In genomic region chr7:56419253-56419844, GRCm38 (mm10) we compare ENCODE assay signal across 8 mouse cellular contexts.
DNase-seq lines count a peak whose midpoint lies in the region; ATAC-seq and TF ChIP-seq lines count a peak whose summit lies in the region.

No protein-coding gene starts in this region.

- no peaks in the 10 kb centered on the region for H3K36me3 ChIP-seq in hindbrain, embryonic 14.5 days (replicated peaks; ENCODE audit: control insufficient read depth, insufficient read depth)
- no peaks in the 10 kb centered on the region for H3K36me3 ChIP-seq in hindbrain, embryonic 11.5 days (ENCODE audit: control insufficient read depth, insufficient read depth, low read length)
- H3K36me3 ChIP-seq in forebrain, postnatal 0 days (ENCODE audit: insufficient read depth): no peaks in the 10 kb centered on the region
- no peaks in the 10 kb centered on the region for H3K36me3 ChIP-seq in kidney, embryonic 14.5 days (ENCODE audit: control insufficient read depth, insufficient read depth, low read length)
- no peaks in the 10 kb centered on the region for H3K36me3 ChIP-seq in stomach, embryonic 16.5 days (ENCODE audit: control insufficient read depth, insufficient read depth, low read length)
- no peaks in the 10 kb centered on the region for H3K36me3 ChIP-seq in intestine, embryonic 15.5 days

- peak; percentile 31; the same call in 1 of the 2 replicates for ATAC-seq in hindbrain, embryonic 14.5 days (ENCODE audit: low FRiP score)
- ATAC-seq in hindbrain, embryonic 11.5 days (ENCODE audit: low FRiP score): no peak
- ATAC-seq in forebrain, postnatal 0 days: peak; percentile 36; the same call in 1 of the 2 replicates
- peak; percentile 82 for ATAC-seq in kidney, embryonic 14.5 days (ENCODE audit: low FRiP score, low TSS enrichment)
- ATAC-seq in stomach, embryonic 16.5 days (ENCODE audit: insufficient read depth, low FRiP score): peak; percentile 75; the same call in 1 of the 2 replicates
- ATAC-seq in intestine, embryonic 15.5 days: no peak

- intact Hi-C loops in left cerebral cortex, postnatal 4 days (cut with DNase I): no loop called here

- no peak overlapping the region for H3K9ac ChIP-seq in hindbrain, embryonic 14.5 days
- H3K9ac ChIP-seq in hindbrain, embryonic 11.5 days (ENCODE audit: low read depth, low read length): no peak overlapping the region
- no peak overlapping the region for H3K9ac ChIP-seq in forebrain, postnatal 0 days
- no peak overlapping the region for H3K9ac ChIP-seq in kidney, embryonic 14.5 days (ENCODE audit: low read depth, low read length)
- no peak overlapping the region for H3K9ac ChIP-seq in stomach, embryonic 16.5 days (ENCODE audit: low read length)
- no peak overlapping the region for H3K9ac ChIP-seq in intestine, embryonic 15.5 days

- H3K4me2 ChIP-seq in hindbrain, embryonic 14.5 days (replicated peaks): no peak overlapping the region
- no peak overlapping the region for H3K4me2 ChIP-seq in hindbrain, embryonic 11.5 days (replicated peaks; ENCODE audit: low read depth, low read length)
- no peak overlapping the region for H3K4me2 ChIP-seq in forebrain, postnatal 0 days (ENCODE audit: low read depth)
- H3K4me2 ChIP-seq in kidney, embryonic 14.5 days (replicated peaks; ENCODE audit: low read depth, low read length): no peak overlapping the region
- no peak overlapping the region for H3K4me2 ChIP-seq in stomach, embryonic 16.5 days (ENCODE audit: low read depth, low read length)
- no peak overlapping the region for H3K4me2 ChIP-seq in intestine, embryonic 15.5 days (replicated peaks)

- no peak overlapping the region for H3K27ac ChIP-seq in hindbrain, embryonic 14.5 days
- no peak overlapping the region for H3K27ac ChIP-seq in hindbrain, embryonic 11.5 days (ENCODE audit: low read depth, low read length)
- H3K27ac ChIP-seq in forebrain, postnatal 0 days (ENCODE audit: low read depth, low read length): no peak overlapping the region
- peak overlapping the region; percentile 14; the same call in 1 of the 2 replicates for H3K27ac ChIP-seq in kidney, embryonic 14.5 days (ENCODE audit: low read depth, low read length)
- peak overlapping the region; percentile 33; the same call in 1 of the 2 replicates for H3K27ac ChIP-seq in stomach, embryonic 16.5 days (ENCODE audit: low read length)
- no peak overlapping the region for H3K27ac ChIP-seq in intestine, embryonic 15.5 days

- no peaks in the 10 kb centered on the region for H3K27me3 ChIP-seq in hindbrain, embryonic 14.5 days (ENCODE audit: control insufficient read depth, insufficient read depth, low read length)
- no peaks in the 10 kb centered on the region for H3K27me3 ChIP-seq in hindbrain, embryonic 11.5 days (ENCODE audit: control insufficient read depth, insufficient read depth, low read length)
- no peaks in the 10 kb centered on the region for H3K27me3 ChIP-seq in forebrain, postnatal 0 days (ENCODE audit: insufficient read depth, low read length)
- H3K27me3 ChIP-seq in kidney, embryonic 14.5 days (ENCODE audit: control insufficient read depth, insufficient read depth, low read length): no peaks in the 10 kb centered on the region
- H3K27me3 ChIP-seq in stomach, embryonic 16.5 days (ENCODE audit: control insufficient read depth, insufficient read depth, low read length): no peaks in the 10 kb centered on the region
- H3K27me3 ChIP-seq in intestine, embryonic 15.5 days (replicated peaks): no peaks in the 10 kb centered on the region

- no peak for TF ChIP-seq CTCF in forebrain, postnatal 0 days (IDR thresholded peaks at IDR 0.05; ENCODE audit: low read depth)

- H3K4me3 ChIP-seq in hindbrain, embryonic 14.5 days (replicated peaks; ENCODE audit: low read length): no peak overlapping the region
- no peak overlapping the region for H3K4me3 ChIP-seq in hindbrain, embryonic 11.5 days (ENCODE audit: low read depth, low read length)
- H3K4me3 ChIP-seq in forebrain, postnatal 0 days (ENCODE audit: low read depth, low read length): no peak overlapping the region
- no peak overlapping the region for H3K4me3 ChIP-seq in kidney, embryonic 14.5 days (ENCODE audit: low read length)
- H3K4me3 ChIP-seq in stomach, embryonic 16.5 days (replicated peaks; ENCODE audit: low read length): no peak overlapping the region
- H3K4me3 ChIP-seq in intestine, embryonic 15.5 days (replicated peaks): no peak overlapping the region

- 25% methylated on average over 5 of the region's 5 CpGs for WGBS in hindbrain, embryonic 14.5 days
- WGBS in hindbrain, embryonic 11.5 days: 26% methylated on average over 5 of the region's 5 CpGs
- WGBS in forebrain, postnatal 0 days: 19% methylated on average over 5 of the region's 5 CpGs
- 21% methylated on average over 5 of the region's 5 CpGs for WGBS in kidney, embryonic 14.5 days
- 14% methylated on average over 5 of the region's 5 CpGs for WGBS in stomach, embryonic 16.5 days
- 25% methylated on average over 5 of the region's 5 CpGs for WGBS in intestine, embryonic 15.5 days

- DNase-seq in hindbrain, embryonic 14.5 days (ENCODE audit: low spot score): peak; percentile 29
- no peak for DNase-seq in hindbrain, embryonic 11.5 days (ENCODE audit: low spot score)
- peak; percentile 59 for DNase-seq in forebrain, postnatal 0 days
- peak; percentile 23 for DNase-seq in left cerebral cortex, postnatal 4 days
- no peak for DNase-seq in spleen, postnatal 14 days (ENCODE audit: low spot score in 2 of 2)

- H3K9me3 ChIP-seq in hindbrain, embryonic 14.5 days (ENCODE audit: control insufficient read depth, low read length): no peaks in the 10 kb centered on the region
- no peaks in the 10 kb centered on the region for H3K9me3 ChIP-seq in hindbrain, embryonic 11.5 days (ENCODE audit: control insufficient read depth, low read length)
- H3K9me3 ChIP-seq in forebrain, postnatal 0 days (ENCODE audit: low read length): no peaks in the 10 kb centered on the region
- no peaks in the 10 kb centered on the region for H3K9me3 ChIP-seq in kidney, embryonic 14.5 days (ENCODE audit: control insufficient read depth, low read length)
- no peaks in the 10 kb centered on the region for H3K9me3 ChIP-seq in stomach, embryonic 16.5 days (replicated peaks; ENCODE audit: control insufficient read depth, low read length)
- H3K9me3 ChIP-seq in intestine, embryonic 15.5 days: no peaks in the 10 kb centered on the region

- no peaks in the 10 kb centered on the region; the same call in 1 of the 2 replicates for H3K4me1 ChIP-seq in hindbrain, embryonic 14.5 days (replicated peaks; ENCODE audit: control insufficient read depth, insufficient read depth, low read length)
- no peaks in the 10 kb centered on the region for H3K4me1 ChIP-seq in hindbrain, embryonic 11.5 days (replicated peaks; ENCODE audit: control insufficient read depth, insufficient read depth, low read length)
- peaks cover 5% of the 10 kb centered on the region; the same call in 1 of the 2 replicates for H3K4me1 ChIP-seq in forebrain, postnatal 0 days (ENCODE audit: insufficient read depth)
- no peaks in the 10 kb centered on the region for H3K4me1 ChIP-seq in kidney, embryonic 14.5 days (ENCODE audit: control insufficient read depth, insufficient read depth, low read length)
- no peaks in the 10 kb centered on the region for H3K4me1 ChIP-seq in stomach, embryonic 16.5 days (ENCODE audit: control insufficient read depth, insufficient read depth, low read length)
- no peaks in the 10 kb centered on the region for H3K4me1 ChIP-seq in intestine, embryonic 15.5 days (replicated peaks)

Comparison
In these comparisons a context has a peak if more than half of its experiments do, and no peak if none do; other contexts are left out.
1. ATAC-seq: peak in hindbrain, embryonic 14.5 days (single experiment), forebrain, postnatal 0 days (single experiment), kidney, embryonic 14.5 days (single experiment) and stomach, embryonic 16.5 days (single experiment); none in hindbrain, embryonic 11.5 days (single experiment) and intestine, embryonic 15.5 days (single experiment).
2. DNase-seq: peak in hindbrain, embryonic 14.5 days (single experiment), forebrain, postnatal 0 days (single experiment) and left cerebral cortex, postnatal 4 days (single experiment); none in hindbrain, embryonic 11.5 days (single experiment) and spleen, postnatal 14 days (0 of 2).
3. H3K27ac ChIP-seq: peak in kidney, embryonic 14.5 days (single experiment) and stomach, embryonic 16.5 days (single experiment); none in hindbrain, embryonic 14.5 days (single experiment), hindbrain, embryonic 11.5 days (single experiment), forebrain, postnatal 0 days (single experiment) and intestine, embryonic 15.5 days (single experiment).